Mouse (Mus musculus) hindbrain, postnatal 0 days (tissue): ENCODE results near the gene Zfp219. TPM values are rescaled to one million over a fixed set of nuclear protein-coding genes. Genes with fewer than 3 reads are reported as not detected.

Experiments used
- ATAC-seq: fragments of 200-750 bp; cut with Nextera tagmentation; 2 replicates; pipeline ENCODE4 v1.8.0; 2017; ENCODE audit warnings: mild to moderate bottlenecking, moderate TSS enrichment, moderate library complexity
- DNase-seq: peaks from one replicate; pipeline ENCODE4 v3.0.0-alpha.2; 2015; ENCODE audit warnings: low spot score
- H3K27ac ChIP-seq: fragments of 300-500 bp; sonication (generic); 2 replicates; pipeline ENCODE4 v1.5.1; 2014; ENCODE audit warnings: mild to moderate bottlenecking
- H3K27me3 ChIP-seq: fragments of 300-500 bp; sonication (generic); 2 replicates; pipeline ENCODE4 v1.6.1; 2014; ENCODE audit warnings: low read length, mixed read lengths; ENCODE audit not compliant: insufficient read depth
- H3K36me3 ChIP-seq: fragments of 300-500 bp; sonication (generic); 2 replicates; pipeline ENCODE4 v1.6.1; 2014; ENCODE audit warnings: low read length, mixed read lengths; ENCODE audit not compliant: insufficient read depth
- H3K4me1 ChIP-seq: fragments of 300-500 bp; sonication (generic); 2 replicates; pipeline ENCODE4 v1.6.1; 2014; ENCODE audit warnings: antibody characterized with exemption, low read length, mixed read lengths; ENCODE audit not compliant: insufficient read depth
- H3K4me2 ChIP-seq: fragments of 300-500 bp; sonication (generic); 2 replicates; pipeline ENCODE4 v1.6.1; 2014; ENCODE audit warnings: low read depth, mild to moderate bottlenecking, low read length, moderate library complexity, mixed read lengths
- H3K4me3 ChIP-seq: fragments of 300-500 bp; sonication (generic); 2 replicates; pipeline ENCODE4 v1.5.1; 2014; ENCODE audit warnings: low read length
- H3K9ac ChIP-seq: fragments of 300-500 bp; sonication (generic); replicated peaks from 2 replicates; pipeline ENCODE4 v1.6.1; 2014; ENCODE audit warnings: mild to moderate bottlenecking, low read length, moderate library complexity, mixed read lengths
- H3K9me3 ChIP-seq: fragments of 300-500 bp; sonication (generic); 2 replicates; pipeline ENCODE4 v1.6.1; 2016; ENCODE audit warnings: low read length, mixed read lengths
- CTCF ChIP-seq: IDR thresholded peaks from 2 replicates; pipeline ENCODE4 v1.5.1; 2016; ENCODE audit warnings: antibody characterized with exemption, control low read depth, low read depth
- WGBS: fragments of 180-500 bp; shearing (Covaris S2); extraction: QIAGEN DNeasy Blood & Tissue Kit; methylation state at CpG from one replicate; pipeline ENCODE4 v1.1.7; 2014; 5-methylcytosine and 5-hydroxymethylcytosine counted together
- polyA plus RNA-seq: library from polyadenylated mRNA; unstranded; fragments of >200 nt; fragmentation: Nextera tagmentation; extraction: Ambion mirVana; gene quantifications from 2 replicates; pipeline ENCODE4 v1.2.1, GENCODE M21; 2015
- total RNA-seq: library from RNA; depleted of rRNA; stranded (reverse); fragments of >200 nt; gene quantifications from 2 replicates; pipeline ENCODE4 v1.2.3, GENCODE M21; 2014

The Zfp219 gene
- total and polyA plus RNA-seq, 2 experiments from 2014 or later = 25.8 to 91.7 TPM

DNA sequence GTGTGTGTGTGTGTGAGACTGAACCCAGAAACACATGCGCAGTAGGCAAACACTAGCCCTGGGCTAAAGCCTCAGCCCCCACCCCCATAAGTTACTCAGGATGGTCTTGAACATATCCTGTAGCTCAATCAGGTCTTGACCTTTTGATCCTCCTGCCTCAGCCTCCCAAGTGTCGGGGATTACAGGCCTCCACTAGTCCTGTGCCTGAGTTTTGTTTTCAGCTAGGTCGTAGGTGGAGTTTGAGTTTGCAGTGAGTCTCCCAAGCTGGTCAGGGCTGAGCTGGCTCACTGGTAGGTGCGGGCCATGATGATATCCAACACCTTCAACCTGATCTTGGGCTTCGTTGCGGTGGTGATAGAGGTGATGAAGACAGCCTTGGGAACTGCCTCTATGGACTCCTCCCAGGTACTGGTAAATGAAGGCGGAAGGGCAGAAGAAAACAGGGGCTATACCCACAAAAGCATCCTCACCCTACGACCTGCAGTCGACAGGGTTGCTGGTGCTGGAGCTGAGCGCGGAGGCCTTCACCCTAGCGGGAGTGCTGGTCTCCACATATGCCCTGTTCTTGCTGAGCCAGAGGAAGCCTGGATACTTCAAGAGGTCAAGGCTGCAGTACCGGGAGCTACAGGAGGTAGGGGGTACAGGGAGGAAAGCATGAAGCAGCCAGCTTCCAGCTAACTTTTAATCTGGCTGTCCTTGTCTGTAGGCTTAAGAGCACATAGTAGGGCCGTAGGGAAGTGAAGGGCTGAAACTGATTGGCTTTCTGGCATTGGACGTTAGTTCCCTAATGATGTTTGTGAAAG is 2.1 kb downstream of the Zfp219 start:
- 83% methylated on average over 15 of the region's 15 CpGs for WGBS
- H3K9me3 ChIP-seq = no peaks in the 10 kb centered on the region

GRCm38 (mm10) chr14:52017662-52018061 is 2.9 kb downstream of the Zfp219 start:
- Histone ChIP-seq H3K4me1 (peaks cover 30% of the 10 kb centered on the region), H3K9ac (no peak overlapping the region), H3K27ac (no peak overlapping the region), H3K4me2 (no peak overlapping the region), H3K36me3 (no peaks in the 10 kb centered on the region), H3K27me3 (no peaks in the 10 kb centered on the region), H3K9me3 (no peaks in the 10 kb centered on the region), H3K4me3 (no peak overlapping the region)
- DNase-seq = no peak
- TF ChIP-seq CTCF = no peak
- WGBS = 82% methylated on average over 4 of the region's 4 CpGs
- ATAC-seq = no peak

More for the DNA sequence above, 2.1 kb downstream of the Zfp219 start:
- Histone ChIP-seq H3K27me3 (no peaks in the 10 kb centered on the region), H3K4me3 (peak overlapping the region; percentile 65), H3K27ac (peak overlapping the region; percentile 99), H3K4me2 (peak overlapping the region; percentile 73), H3K9ac (peak overlapping the region; percentile 96; the same call in 1 of the 2 replicates), H3K36me3 (no peaks in the 10 kb centered on the region), H3K4me1 (peaks cover 32% of the 10 kb centered on the region)
- TF ChIP-seq CTCF = no peak
- no peak for DNase-seq
- no peak for ATAC-seq

DNA sequence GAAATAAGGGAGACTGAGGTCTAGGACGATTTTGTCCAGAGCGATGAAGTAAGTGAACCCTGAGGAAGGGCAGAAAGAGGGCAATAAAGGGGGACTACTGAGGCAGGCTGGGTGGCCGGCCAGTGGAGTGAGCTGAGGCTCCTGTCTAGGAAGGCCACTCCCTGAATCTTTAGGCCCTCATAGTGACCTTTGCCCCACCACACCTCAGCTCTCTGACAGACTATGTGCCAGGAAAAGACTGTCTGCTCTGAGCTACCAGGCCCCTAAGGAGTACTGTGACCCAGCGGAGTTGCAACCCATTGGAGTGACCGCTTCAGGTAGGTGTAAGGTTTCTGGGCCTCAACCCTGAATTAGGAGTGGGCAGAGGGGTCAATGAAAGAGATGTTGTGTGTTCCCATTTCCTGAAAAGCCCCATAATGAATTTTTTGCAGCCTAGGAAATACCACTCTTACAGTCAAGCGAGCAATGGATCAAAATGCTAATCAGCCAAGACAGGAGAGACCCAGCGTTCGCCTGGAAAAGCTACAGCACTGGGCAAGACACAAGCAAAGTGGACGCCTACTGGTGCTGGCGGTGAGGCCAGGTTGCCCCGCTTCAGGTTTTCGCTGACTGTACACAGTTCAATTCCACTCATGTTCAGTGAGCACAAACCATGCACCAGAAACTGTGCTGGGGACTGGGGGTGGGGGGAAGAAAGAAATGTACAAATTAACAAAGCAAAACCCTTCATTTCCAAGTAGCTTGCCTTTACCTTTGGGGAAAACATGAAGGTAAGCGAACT is 3.7 kb downstream of the Zfp219 start:
- Histone ChIP-seq H3K4me2 (no peak overlapping the region), H3K27ac (peak overlapping the region; percentile 96; the same call in 1 of the 2 replicates), H3K9me3 (no peaks in the 10 kb centered on the region), H3K4me1 (peaks cover 32% of the 10 kb centered on the region), H3K36me3 (no peaks in the 10 kb centered on the region), H3K27me3 (no peaks in the 10 kb centered on the region), H3K9ac (no peak overlapping the region), H3K4me3 (no peak overlapping the region)
- no peak for DNase-seq
- TF ChIP-seq CTCF = no peak
- no peak for ATAC-seq
- 73% methylated on average over 13 of the region's 13 CpGs for WGBS

GRCm38 (mm10) chr14:52015445-52016100 is 5.0 kb downstream of the Zfp219 start, which contains the start of gene Tmem253:
Gene Tmem253 (plus strand): TSS chr14:52015658.
- H3K4me1 ChIP-seq = peaks cover 33% of the 10 kb centered on the region
- peak within 1 kb of the TSS; percentile 74 for H3K4me2 ChIP-seq
- no peaks in the 10 kb centered on the region for H3K9me3 ChIP-seq
- DNase-seq = no peak
- H3K4me3 ChIP-seq = peak within 1 kb of the TSS; percentile 68
- WGBS = 22% methylated on average over 6 of the region's 6 CpGs
- TF ChIP-seq CTCF = no peak
- H3K9ac ChIP-seq = peak within 1 kb of the TSS; percentile 80
- no peaks in the 10 kb centered on the region for H3K36me3 ChIP-seq
- no peaks in the 10 kb centered on the region for H3K27me3 ChIP-seq
- no peak for ATAC-seq
- peak within 1 kb of the TSS; percentile 96 for H3K27ac ChIP-seq

DNA sequence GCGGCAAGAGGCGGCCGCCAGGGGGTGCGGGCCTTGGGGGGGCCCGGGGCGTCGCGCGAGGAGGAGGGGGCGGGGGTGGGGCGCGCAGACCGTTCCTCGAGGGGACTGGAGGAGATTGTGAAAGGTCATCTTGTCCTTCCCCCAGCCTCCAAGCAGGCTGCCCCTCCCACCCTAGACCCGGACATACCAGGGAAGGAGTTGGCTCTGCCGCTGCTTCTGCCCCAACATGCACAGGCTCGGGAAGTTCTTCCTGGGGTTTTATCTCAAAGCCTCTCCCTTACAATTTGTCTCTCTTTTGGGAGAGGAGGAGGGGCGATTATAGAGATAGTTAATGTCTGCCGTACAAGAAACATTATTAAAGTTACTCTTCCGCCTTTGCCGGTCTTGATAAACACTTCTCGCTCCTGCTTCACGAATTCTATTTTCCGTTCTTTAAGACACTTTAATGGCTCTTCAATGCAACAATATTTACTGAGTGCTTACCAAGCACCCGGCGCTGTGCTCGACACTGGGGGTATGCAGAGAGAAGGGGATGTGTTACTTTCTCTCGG is 5.7 kb downstream of the Zfp219 start:
- H3K27me3 ChIP-seq = no peaks in the 10 kb centered on the region
- ATAC-seq (peak; percentile 31), DNase-seq (peak; percentile 78)
- H3K4me2 ChIP-seq = peak overlapping the region; percentile 74
- 2% methylated on average over 16 of the region's 28 CpGs for WGBS
- H3K36me3 ChIP-seq = no peaks in the 10 kb centered on the region
- H3K27ac ChIP-seq = peak overlapping the region; percentile 96
- H3K4me3 ChIP-seq = peak overlapping the region; percentile 68
- no peaks in the 10 kb centered on the region for H3K9me3 ChIP-seq
- H3K9ac ChIP-seq = peak overlapping the region; percentile 80
- no peak for TF ChIP-seq CTCF
- peaks cover 38% of the 10 kb centered on the region for H3K4me1 ChIP-seq

- H3K9ac ChIP-seq = peak overlapping the region; percentile 80
- peaks cover 44% of the 10 kb centered on the region for H3K4me1 ChIP-seq
- ATAC-seq (peak; percentile 33; the same call in 1 of the 2 replicates), DNase-seq (no peak)
- H3K27ac ChIP-seq = peak overlapping the region; percentile 96
- H3K4me2 ChIP-seq = peak overlapping the region; percentile 74
- no peaks in the 10 kb centered on the region for H3K27me3 ChIP-seq
- 0% methylated on average over 10 of the region's 80 CpGs for WGBS
- no peaks in the 10 kb centered on the region for H3K9me3 ChIP-seq
- H3K36me3 ChIP-seq = no peaks in the 10 kb centered on the region
- H3K4me3 ChIP-seq = peak overlapping the region; percentile 68
- TF ChIP-seq CTCF = no peak
Observed at GRCm38 (mm10) chr14:52014271-52014760, 6.2 kb downstream of the Zfp219 start.
